Mouse (Mus musculus): ENCODE results near the gene Bsn. TPM values are rescaled to one million over a fixed set of nuclear protein-coding genes. Genes with fewer than 3 reads are reported as not detected.
A peak's percentile ranks its signal among the peaks of the same experiment; 100 is the strongest.

Bsn gene
- total RNA-seq, 2 experiments from 2014 or later, result 139 to 142 TPM

DNA sequence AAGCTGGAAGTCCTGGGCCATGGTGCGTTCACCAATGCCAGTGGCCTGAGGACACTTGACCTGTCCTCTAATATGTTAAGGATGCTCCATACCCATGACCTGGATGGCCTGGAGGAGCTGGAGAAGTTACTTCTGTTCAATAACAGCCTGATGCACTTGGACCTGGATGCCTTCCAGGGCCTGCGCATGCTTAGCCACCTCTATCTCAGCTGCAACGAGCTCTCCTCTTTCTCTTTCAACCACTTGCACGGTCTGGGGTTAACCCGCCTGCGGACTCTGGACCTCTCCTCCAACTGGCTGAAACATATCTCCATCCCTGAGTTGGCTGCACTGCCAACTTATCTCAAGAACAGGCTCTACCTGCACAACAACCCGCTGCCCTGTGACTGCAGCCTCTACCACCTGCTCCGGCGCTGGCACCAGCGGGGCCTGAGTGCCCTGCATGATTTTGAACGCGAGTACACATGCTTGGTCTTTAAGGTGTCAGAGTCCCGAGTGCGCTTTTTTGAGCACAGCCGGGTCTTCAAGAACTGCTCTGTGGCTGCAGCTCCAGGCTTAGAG, 136.4 kb downstream of the Bsn start:
- intact Hi-C loops (cut with DNase I), result loop anchor here (5.0 kb wide), 1 partner anchor 91 kb away; no protein-coding TSS in a partner anchor
- no peak for DNase-seq (ENCODE audit: extremely low spot score in 1 of 2, low spot score in 2 of 2)

DNA sequence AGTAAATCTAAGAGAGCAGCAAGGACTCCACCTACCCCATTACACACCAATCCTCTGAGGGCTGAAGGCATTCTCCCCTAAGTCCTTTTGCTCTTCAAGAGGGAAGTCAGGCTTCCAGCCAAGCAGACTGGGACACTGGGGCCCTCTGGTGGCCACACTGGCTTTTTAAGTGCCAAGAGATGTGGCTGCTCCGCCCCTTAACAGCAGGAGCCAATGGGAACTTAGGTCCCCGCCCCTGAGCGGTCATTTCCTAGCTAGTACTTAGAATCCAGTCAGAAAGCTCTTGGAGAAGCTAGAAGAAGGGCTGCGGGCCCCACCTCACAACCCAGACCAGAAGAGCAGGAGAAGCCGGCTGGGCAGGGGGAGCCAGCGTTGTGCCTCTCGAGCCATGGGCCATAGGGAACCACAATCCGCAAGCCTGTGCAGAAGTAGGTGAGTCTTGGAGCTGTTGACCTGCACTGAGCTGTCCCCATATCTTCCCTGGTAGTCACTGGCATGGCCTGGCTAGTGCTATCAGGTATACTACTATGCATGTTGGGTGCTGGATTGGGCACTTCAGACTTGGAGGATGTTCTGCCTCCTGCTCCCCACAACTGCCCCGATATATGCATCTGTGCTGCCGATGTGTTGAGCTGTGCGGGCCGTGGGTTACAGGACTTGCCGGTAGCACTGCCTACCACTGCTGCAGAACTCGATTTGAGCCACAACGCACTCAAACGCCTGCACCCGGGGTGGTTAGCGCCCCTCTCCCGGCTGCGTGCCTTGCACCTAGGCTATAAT, 137.1 kb downstream of the Bsn start, which contains the start of gene Amigo3:
TSS of gene Amigo3 (plus strand) at position 275 of the 780 bp plus-strand sequence.
- peak; percentile 95 to 96 for DNase-seq (ENCODE audit: extremely low spot score in 1 of 2, low spot score in 2 of 2)
- intact Hi-C loops (cut with DNase I), result loop anchor here (5.0 kb wide), 1 partner anchor 91 kb away; no protein-coding TSS in a partner anchor

DNA sequence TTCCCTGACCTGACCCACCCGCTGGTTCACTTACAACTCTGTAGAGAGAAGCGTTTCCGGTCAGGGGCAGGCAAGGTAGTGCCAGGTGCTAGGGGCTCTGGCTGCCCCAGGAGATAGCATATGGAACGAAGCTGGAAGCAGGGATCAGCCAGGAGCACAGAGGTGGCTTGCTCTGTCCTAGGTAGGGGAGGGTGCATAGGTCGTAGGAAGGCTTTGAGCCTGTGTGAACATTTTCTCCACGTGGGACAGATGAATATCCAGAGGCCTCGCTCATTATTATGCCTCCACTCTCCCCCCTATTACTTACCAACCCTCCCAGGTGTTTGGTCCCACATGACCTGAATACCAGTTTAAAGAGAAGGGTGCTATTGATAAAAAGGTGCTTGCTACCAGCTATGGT, 137.8 kb downstream of the Bsn start:
- intact Hi-C loops (cut with DNase I), result loop anchor here (5.0 kb wide), 1 partner anchor 90 kb away; no protein-coding TSS in a partner anchor
- no peak for DNase-seq (ENCODE audit: extremely low spot score in 1 of 2, low spot score in 2 of 2)

DNA sequence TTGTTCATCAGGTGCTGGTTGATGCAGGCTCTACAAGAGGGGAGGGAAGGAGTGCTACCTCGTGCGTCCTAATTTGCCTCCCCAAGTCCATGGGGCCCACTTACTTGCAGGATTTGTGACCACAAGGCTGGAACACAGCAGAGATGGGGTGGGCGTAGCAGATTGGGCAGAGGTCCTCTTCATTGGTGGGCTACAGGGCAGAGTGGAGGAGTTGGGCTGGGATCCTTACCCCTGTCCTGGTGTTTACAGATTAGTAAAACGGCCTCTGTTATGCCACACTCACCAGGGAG, 138.3 kb downstream of the Bsn start:
- intact Hi-C loops (cut with DNase I), result loop anchor here (5.0 kb wide), 1 partner anchor 90 kb away; no protein-coding TSS in a partner anchor
- no peak for DNase-seq (ENCODE audit: extremely low spot score in 1 of 2, low spot score in 2 of 2)

DNA sequence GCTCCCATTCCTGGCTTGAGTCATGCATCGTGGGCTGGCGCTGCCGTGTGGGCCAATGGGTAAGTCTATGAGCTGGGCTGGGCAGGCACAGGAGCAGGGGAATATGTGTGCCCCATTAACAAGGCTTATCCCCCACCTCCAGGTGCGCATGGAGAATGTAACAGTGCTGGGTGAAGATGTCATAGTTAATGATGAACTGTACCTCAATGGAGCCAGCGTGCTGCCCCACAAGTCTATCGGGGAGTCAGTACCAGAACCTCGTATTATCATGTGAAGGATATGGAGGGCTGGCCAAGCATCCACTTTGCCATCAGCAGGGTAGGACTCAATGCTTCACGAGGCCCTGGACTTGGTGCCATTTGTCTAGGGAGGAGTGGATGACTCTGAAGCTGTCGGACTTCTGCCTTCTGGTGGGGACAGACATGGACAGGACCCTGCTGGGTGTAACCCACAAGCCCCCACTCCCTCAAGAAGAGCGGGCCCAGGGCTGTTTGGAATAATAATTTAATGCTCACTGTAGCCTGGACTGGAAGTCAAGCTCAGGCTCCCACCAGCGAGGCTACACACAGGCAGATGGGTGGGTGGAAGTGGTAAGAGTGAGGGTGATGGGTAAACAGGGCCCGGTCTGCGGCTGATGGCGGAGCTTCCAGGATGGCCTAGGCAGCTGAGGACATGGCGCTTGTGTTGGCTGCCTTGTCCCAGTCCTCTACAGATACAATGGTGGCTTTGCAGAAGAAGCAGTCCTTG, 138.8 kb downstream of the Bsn start:
- no peak for DNase-seq (ENCODE audit: extremely low spot score in 1 of 2, low spot score in 2 of 2)

DNA sequence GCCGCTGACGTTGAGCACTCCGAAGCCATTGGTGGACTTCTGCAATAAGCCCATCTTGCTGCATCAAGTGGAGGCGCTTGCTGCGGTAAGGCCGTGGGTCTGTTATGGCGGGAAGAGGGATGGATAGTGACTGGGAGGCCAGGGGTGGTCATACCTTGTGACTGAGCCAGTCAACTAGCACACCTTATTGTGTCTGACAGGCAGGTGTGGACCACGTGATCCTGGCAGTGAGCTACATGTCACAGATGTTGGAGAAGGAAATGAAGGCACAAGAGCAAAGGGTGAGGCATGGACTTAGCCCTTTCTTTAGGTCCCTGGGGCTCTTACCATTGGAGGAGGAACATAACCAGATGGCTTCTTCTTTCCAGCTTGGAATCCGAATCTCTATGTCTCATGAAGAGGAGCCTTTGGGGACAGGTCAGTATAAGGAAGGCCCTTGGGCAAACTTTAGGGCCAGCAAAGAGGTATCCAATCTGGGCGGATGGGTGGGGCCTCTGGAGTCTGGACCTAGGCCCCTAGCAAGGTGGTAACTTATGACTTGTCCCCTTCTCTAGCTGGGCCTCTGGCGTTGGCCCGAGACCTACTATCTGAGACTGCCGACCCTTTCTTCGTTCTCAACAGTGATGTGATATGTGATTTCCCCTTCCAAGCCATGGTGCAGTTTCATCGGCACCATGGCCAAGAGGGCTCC, 140.5 kb downstream of the Bsn start:
- intact Hi-C loops (cut with DNase I), result loop anchor here (5.0 kb wide), 2 partner anchors 87 to 147 kb away; no protein-coding TSS in a partner anchor
- DNase-seq (ENCODE audit: extremely low spot score in 1 of 2, low spot score in 2 of 2), result no peak

More for the DNA sequence above, 138.8 kb downstream of the Bsn start:
- intact Hi-C loops (cut with DNase I), result loop anchor here (5.0 kb wide), 1 partner anchor 89 kb away; no protein-coding TSS in a partner anchor

DNA sequence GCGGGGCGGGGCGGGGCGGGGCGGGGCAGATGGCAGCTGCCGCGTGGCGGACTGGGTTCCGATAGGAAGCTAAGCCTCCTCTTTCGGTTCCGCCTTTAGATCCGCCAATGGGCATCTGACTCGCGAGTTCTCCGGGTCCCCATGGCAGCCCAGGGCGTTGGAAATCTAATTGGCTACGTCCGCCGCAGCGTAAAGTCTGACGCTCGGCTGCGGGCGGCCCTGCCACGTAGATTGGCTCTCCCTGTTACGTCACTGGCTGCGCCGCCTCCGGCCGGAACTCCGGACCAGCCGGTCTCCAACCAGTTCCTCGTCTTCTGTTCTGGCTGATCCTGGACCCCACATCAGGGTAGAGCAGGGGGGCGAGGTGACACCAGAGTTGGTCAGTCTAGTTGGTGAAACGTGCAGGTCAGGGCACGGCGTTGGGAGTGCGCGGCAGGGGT, 141.1 kb downstream of the Bsn start, which contains the start of gene Gmppb:
TSS of gene Gmppb (plus strand) at position 227 of the 440 bp plus-strand sequence.
- DNase-seq (ENCODE audit: extremely low spot score in 1 of 2, low spot score in 2 of 2), result peak; percentile 97 to 98
- intact Hi-C loops (cut with DNase I), result loop anchor here (5.0 kb wide), 1 partner anchor 147 kb away; no protein-coding TSS in a partner anchor

DNA sequence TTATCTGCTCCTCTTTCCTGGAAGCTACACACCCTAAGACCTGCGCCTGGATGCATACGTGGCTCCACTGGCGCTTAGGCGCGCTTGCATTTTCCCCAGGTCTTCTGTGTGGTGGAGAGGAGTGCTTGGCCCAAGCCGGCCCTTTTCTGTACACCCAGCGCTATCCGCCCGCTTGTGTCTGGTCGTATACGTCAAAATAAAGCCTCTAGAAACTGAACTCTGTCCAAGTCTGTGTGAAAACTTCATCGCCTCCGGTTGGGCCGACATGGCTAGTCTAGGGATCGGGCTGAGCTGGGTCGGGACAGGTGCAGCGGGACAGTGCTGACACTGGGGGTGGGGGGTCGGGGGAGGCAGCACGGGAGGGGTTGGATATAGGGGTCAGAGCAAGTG, 141.6 kb downstream of the Bsn start:
- intact Hi-C loops (cut with DNase I), result loop anchor here (5.0 kb wide), 1 partner anchor 146 kb away; no protein-coding TSS in a partner anchor
- no peak for DNase-seq (ENCODE audit: extremely low spot score in 1 of 2, low spot score in 2 of 2)

DNA sequence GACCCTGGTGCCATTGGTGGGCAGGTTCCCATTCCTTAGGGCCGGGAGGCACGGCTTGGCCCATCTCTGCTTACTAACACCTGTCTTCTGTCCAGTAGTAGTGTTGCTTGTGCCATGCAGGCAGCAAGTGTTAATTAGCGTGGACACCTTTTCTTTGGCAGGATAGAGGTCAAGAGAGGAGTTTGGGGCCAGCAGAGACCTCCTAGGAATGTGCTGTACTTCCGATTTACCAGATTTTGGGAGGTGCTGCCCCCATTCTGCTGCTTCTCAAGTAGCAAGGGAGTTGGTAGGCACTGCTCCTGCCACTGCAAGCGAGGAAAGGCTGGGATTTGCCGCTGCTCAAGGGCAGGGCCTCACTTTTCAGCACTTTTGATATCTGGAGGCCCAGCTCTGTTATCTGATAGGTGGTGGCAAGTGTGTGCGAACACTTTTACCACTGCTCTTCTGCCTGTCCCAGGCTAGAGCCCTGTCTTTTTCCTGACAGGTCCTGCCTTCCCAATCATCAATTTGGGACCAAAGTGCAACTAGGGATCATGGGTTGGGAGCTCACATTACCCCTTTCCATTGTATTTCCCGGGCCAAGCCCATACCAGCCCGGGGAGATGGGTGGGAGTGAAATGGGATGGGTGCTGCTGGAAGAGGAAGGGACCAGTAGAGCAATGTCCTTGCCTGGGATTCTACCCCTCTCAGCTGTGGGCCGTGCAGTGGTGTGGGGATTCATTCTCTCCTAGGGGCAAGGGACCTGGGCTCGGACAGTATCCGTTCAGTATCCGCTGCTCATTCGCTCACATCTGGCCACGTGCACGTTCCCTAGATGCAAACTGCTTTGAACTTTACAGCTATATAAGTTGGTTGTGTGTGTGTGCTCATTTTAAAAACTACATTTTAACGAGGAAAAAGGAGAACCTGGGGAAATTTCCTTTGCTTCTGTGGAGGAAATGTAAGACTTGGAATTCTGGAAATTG, 142.3 kb downstream of the Bsn start:
- intact Hi-C loops (cut with DNase I), result loop anchor here (5.0 kb wide), 1 partner anchor 146 kb away; no protein-coding TSS in a partner anchor
- no peak for DNase-seq (ENCODE audit: extremely low spot score in 1 of 2, low spot score in 2 of 2)

DNA sequence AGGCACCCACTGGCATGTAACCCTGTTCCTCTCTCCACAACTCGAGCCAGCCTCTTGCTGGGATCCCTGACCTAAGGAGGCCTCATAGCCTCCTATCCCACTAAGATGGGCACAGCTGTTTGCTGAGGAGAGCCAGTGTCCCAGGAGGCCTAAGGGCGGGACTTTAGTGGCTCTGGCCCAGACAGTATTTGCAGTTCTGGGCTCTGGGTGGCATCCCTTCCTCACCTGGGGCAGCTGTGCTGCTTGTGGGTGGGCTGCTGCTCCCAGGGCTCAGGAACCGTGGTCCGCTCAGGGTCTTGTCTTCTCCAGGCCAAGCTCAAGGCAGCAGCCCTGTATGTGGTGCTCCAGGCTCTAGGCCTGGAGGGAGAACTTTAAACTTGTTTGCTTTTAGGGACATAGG, 143.6 kb downstream of the Bsn start:
- no peak for DNase-seq (ENCODE audit: extremely low spot score in 1 of 2, low spot score in 2 of 2)
- intact Hi-C loops (cut with DNase I), result loop anchor here (5.0 kb wide), 1 partner anchor 144 kb away; no protein-coding TSS in a partner anchor

Small RNA genes lying within 50 kb of the gene (microRNA-seq; reads per million reads assigned to microRNA genes)
- gene Gm47303, result not detected
- gene Mir7088, result not detected

Other genes with a start within 250 kb of the Bsn start
- gene Traip, start 240.2 kb downstream of the Bsn start, total RNA-seq (2021), result 10 to 100 TPM; 16.4 to 17.7 TPM
- 1 to 10 TPM; 2.4 to 2.6 TPM for gene Uba7, start 214.9 kb downstream of the Bsn start, total RNA-seq (2021)
- under 1 TPM; 0.30 to 0.39 TPM for gene Gm20661, start 207.3 kb downstream of the Bsn start, total RNA-seq (2021)
- gene Inka1, start 204.5 kb downstream of the Bsn start, total RNA-seq (2021), result 1 to 10 TPM; 4.3 to 5.1 TPM
- gene Cdhr4, start 197.9 kb downstream of the Bsn start, total RNA-seq (2021), result 1 to 10 TPM in 1 of 2 experiments, not detected in 1; 2.2 TPM
- 1 to 10 TPM; 1.5 to 3.4 TPM for gene Gm20662, start 194.0 kb downstream of the Bsn start, total RNA-seq (2021)
- 100 to 1,000 TPM; 172 to 174 TPM for gene Ip6k1, start 187.9 kb downstream of the Bsn start, total RNA-seq (2021)
- gene Gmppb, start 141.1 kb downstream of the Bsn start, total RNA-seq (2021), result 10 to 100 TPM; 16.8 to 18.7 TPM
- gene Amigo3, start 137.2 kb downstream of the Bsn start, total RNA-seq (2021), result 1 to 10 TPM; 1.8 to 2.0 TPM
- gene Mst1, start 109.9 kb downstream of the Bsn start, total RNA-seq (2021), result not detected
- 10 to 100 TPM; 91.1 to 94.2 TPM for gene Rnf123, start 107.0 kb downstream of the Bsn start, total RNA-seq (2021)
- 10 to 100 TPM; 30.7 to 41.3 TPM for gene Apeh, start 95.8 kb downstream of the Bsn start, total RNA-seq (2021)
- 100 to 1,000 TPM; 131 to 135 TPM for gene Dag1, start 73.6 kb upstream of the Bsn start, total RNA-seq (2021)
- 100 to 1,000 TPM; 118 to 122 TPM for gene Nicn1, start 100.0 kb upstream of the Bsn start, total RNA-seq (2021)
- gene Amt, start 106.5 kb upstream of the Bsn start, total RNA-seq (2021), result 10 to 100 TPM; 22.5 to 23.5 TPM
- 100 to 1,000 TPM; 209 to 216 TPM for gene Rhoa, start 115.7 kb upstream of the Bsn start, total RNA-seq (2021)
- 10 to 100 TPM; 58.0 to 59.3 TPM for gene Tcta, start 115.8 kb upstream of the Bsn start, total RNA-seq (2021)
- 10 to 100 TPM; 91.2 to 92.6 TPM for gene Gpx1, start 148.5 kb upstream of the Bsn start, total RNA-seq (2021)
- gene Usp4, start 157.5 kb upstream of the Bsn start, total RNA-seq (2021), result 100 to 1,000 TPM; 122 to 125 TPM
- 1 to 10 TPM; 1.4 to 2.1 TPM for gene 1700102P08Rik, start 202.4 kb upstream of the Bsn start, total RNA-seq (2021)
- under 1 TPM; 0.19 to 0.26 TPM for gene Ccdc36, start 238.1 kb upstream of the Bsn start, total RNA-seq (2021)
- gene BC048562, start 246.1 kb upstream of the Bsn start, total RNA-seq (2021), result not detected

Data from left cerebral cortex, postnatal 10 days (tissue).